Mouse (Mus musculus) olfactory bulb, adult 2 months (tissue): ENCODE measurements at regions not wholly inside any gene's neighbourhood (a gene's known extent, or its start where the extent isn't known, plus 50 kb on each side); places are given as distances from the start of the nearest gene placed in this dataset.

Experiments
- H3K27ac ChIP-seq: fragments of 200-500 bp; 2 replicates; pipeline ENCODE4 v1.5.1; 2012; ENCODE audit warnings: low read depth, low read length; ENCODE audit not compliant: insufficient read depth
- H3K4me1 ChIP-seq: fragments of 200-500 bp; 2 replicates; pipeline ENCODE4 v1.6.1; 2012; ENCODE audit warnings: low read length; ENCODE audit not compliant: control insufficient read depth, insufficient read depth
- H3K4me3 ChIP-seq: fragments of 200-500 bp; 2 replicates; pipeline ENCODE4 v1.5.1; 2012; ENCODE audit warnings: mild to moderate bottlenecking, low read depth, low read length, moderate library complexity; ENCODE audit not compliant: insufficient read depth
- CTCF ChIP-seq: fragments of 200-500 bp; IDR thresholded peaks from 2 replicates; pipeline ENCODE4 v1.5.1; 2012; ENCODE audit warnings: low read depth, mild to moderate bottlenecking, low read length, moderate library complexity; ENCODE audit not compliant: insufficient read depth
- POLR2A ChIP-seq: fragments of 200-500 bp; IDR thresholded peaks from 2 replicates; pipeline ENCODE4 v1.6.1; 2012; ENCODE audit warnings: mild to moderate bottlenecking, low read depth, low read length, moderate library complexity; ENCODE audit not compliant: insufficient read depth
- WGBS: fragments of 180-500 bp; shearing (Covaris S2); methylation state at CpG from one replicate; pipeline ENCODE4 v1.1.7; 2018; 5-methylcytosine and 5-hydroxymethylcytosine counted together

DNA sequence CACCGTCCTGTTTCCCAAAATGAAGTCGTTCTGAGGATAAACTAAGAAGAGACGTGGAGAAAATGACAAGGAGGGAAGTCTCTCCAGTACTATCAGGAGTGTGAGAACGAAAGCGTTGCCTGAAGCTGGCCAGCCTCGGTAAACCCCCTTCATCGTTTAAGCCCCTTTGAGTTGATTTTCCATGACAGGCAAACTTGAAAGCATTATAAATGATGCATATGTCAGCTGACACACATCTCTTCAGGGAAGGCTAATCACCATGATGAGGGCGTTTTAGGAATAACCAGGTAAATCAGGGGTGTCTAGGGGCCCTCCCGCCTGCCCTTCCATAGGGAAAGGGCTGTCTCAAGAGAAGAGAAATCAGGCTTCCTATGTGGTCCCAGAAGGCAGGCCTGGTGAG is 328.4 kb downstream of the Gm49356 start:
- no peak overlapping the region for H3K4me3 ChIP-seq
- WGBS, result 93% methylated on average over 9 of the region's 9 CpGs
- TF ChIP-seq CTCF (no peak), POLR2A (no peak)
- no peaks in the 10 kb centered on the region for H3K4me1 ChIP-seq
- H3K27ac ChIP-seq, result no peak overlapping the region

- Histone ChIP-seq H3K4me1 (no peaks in the 10 kb centered on the region), H3K27ac (no peak overlapping the region), H3K4me3 (no peak overlapping the region)
- WGBS, result 86% methylated on average over 7 of the region's 7 CpGs
- TF ChIP-seq POLR2A (no peak), CTCF (no peak)
These were observed 329.8 kb downstream of the Gm49356 start for GRCm38 (mm10) chr15:59218916-59219315.

DNA sequence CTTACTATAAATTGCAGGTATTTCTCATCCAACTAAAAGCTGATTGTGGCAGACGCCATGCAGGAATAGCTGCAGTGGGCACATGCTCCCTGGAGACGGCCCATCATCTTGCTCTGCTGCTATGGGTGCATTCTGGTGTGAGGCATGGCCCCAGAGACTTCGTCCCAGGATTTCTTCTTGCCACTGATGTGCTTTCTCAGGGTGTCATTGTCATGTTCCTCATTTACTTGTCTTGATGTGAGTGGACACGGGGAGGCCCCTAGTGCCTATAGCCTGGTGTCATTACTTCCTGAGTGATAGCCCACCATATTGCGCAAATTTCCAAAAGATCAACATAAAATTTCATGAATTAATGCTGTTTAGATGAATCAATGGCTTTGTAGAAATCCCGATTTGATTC is 336.5 kb downstream of the Gm49356 start:
- H3K4me3 ChIP-seq, result no peak overlapping the region
- H3K27ac ChIP-seq, result no peak overlapping the region
- H3K4me1 ChIP-seq, result no peaks in the 10 kb centered on the region
- WGBS, result 95% methylated on average over 6 of the region's 6 CpGs
- TF ChIP-seq CTCF, result no peak
- no peak for TF ChIP-seq POLR2A

DNA sequence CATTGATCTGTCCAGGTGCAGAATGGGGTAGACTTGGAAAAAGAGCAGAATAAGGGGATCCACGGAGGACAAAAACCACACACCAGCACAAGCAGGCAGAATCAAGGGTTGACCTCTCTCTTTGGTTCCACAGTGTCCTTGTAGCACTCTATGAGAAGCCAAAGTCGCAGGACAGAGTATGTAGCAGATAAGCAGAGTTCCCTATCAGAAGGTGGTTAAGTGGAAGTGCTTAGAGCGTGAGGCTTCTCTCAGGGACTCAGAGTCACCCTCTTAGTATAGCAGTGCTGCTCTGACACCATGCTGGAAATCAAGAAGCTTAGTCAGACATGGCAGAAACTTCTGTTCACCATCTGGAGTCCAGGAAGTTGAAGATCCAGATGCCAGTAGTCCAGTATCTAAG is 338.2 kb downstream of the Gm49356 start:
- Histone ChIP-seq H3K4me1 (no peaks in the 10 kb centered on the region), H3K27ac (no peak overlapping the region), H3K4me3 (no peak overlapping the region)
- 86% methylated on average over 3 of the region's 3 CpGs for WGBS
- TF ChIP-seq POLR2A, result no peak
- TF ChIP-seq CTCF, result no peak

DNA sequence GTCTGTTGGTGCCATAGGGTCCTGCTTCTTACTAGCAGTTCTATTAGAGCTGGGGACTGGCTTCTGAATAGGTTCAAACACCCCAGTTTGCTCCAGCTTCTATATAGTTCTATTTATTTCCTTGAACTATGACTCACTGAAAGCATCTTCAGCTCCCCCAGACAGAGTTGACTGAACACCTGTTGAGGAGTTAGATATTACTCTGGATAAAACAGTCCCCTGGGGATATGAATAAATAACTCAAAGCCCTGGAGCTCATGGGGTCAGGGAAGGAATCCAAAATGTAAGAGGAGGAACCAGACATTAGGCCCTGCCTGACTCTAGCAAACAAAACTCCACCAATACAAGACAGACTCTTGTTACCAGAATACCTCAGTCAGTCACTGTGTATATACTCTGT is 341.4 kb downstream of the Gm49356 start:
- no peaks in the 10 kb centered on the region for H3K4me1 ChIP-seq
- TF ChIP-seq CTCF (no peak), POLR2A (no peak)
- no peak overlapping the region for H3K27ac ChIP-seq
- no peak overlapping the region for H3K4me3 ChIP-seq

DNA sequence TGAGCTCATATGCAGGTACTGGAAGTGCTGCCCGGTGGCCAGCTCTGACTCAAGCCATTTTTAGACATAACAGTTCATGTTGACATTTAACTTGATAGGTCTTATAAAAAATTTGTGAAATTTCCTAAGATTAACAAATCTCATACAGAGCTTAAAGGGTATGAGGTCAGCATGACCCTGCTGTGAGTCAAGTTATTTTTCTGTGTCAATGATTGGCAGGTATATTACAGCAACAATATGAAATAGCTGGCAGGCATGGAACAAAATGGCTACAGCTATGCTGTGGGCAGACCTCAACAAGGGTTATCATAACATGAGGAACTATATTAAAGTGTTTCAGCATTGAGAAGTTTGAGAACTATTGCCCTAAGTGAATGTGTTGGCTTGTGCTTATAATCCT is 342.6 kb downstream of the Gm49356 start:
- H3K27ac ChIP-seq, result no peak overlapping the region
- no peaks in the 10 kb centered on the region for H3K4me1 ChIP-seq
- TF ChIP-seq POLR2A (no peak), CTCF (no peak)
- no peak overlapping the region for H3K4me3 ChIP-seq
- 85% methylated on average over 1 of the region's 1 CpGs for WGBS

GRCm38 (mm10) chr15:59232290-59232689 is 343.2 kb downstream of the Gm49356 start:
- no peak overlapping the region for H3K4me3 ChIP-seq
- no peak overlapping the region for H3K27ac ChIP-seq
- H3K4me1 ChIP-seq, result no peaks in the 10 kb centered on the region
- 91% methylated on average over 5 of the region's 5 CpGs for WGBS
- TF ChIP-seq CTCF (no peak), POLR2A (no peak)

DNA sequence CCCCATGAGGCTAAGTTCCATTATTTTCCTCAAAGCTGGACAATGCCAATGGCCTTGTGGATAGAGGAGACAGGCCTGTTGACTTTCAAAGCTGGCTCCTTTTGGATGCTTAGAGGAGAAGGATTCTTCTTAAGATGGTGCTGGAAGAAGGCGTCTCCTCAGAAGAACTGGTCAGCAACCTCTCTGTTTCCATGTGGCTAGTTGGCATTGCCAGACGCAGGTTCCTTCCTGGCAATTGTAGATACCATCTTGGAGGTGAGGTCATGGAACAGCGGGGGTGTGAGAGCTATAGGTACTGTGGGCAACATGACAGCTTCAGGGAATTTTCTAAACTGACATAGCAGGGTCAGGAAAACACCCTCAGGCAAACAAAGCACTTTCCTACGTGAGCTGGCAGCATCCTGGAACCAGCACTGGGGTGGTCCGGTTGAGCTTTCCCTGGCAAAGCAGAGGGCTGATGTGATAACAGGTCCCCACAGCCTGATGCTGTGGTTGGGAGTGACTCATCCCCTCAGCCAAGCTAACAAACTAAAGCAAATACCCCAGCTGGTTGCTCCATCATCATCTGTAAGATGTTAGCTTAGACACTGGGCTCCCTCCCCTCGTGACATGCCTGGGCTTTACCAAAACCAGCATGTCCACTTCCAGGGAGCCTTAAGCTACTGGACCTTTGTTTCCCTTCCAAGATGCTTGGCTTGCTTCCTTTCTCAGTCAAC is 348.5 kb downstream of the Gm49356 start:
- WGBS, result 64% methylated on average over 6 of the region's 6 CpGs
- no peak overlapping the region for H3K4me3 ChIP-seq
- H3K27ac ChIP-seq, result no peak overlapping the region
- TF ChIP-seq POLR2A (no peak), CTCF (no peak)
- H3K4me1 ChIP-seq, result no peaks in the 10 kb centered on the region; the same call in 1 of the 2 replicates

DNA sequence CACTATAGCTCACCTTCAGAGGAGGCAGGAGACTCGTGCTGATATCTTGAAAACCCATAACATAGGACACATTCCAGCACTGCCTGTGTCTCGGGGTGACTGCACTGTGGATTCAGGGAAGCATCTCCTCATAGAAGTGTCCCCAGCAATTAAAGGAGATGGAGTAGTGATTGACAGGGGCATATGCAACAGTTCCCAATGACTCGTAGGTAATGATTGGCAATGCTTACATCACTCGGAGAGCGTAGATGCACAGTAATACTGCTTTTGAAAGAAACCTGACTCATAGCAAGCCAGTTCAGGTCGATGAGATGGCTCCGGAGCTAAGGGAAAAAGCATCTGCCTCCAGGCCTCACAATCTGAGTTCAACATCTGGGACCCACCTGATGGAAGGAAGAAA is 352.7 kb downstream of the Gm49356 start:
- WGBS, result 93% methylated on average over 7 of the region's 7 CpGs
- Histone ChIP-seq H3K4me1 (no peaks in the 10 kb centered on the region; the same call in 1 of the 2 replicates), H3K4me3 (no peak overlapping the region), H3K27ac (no peak overlapping the region)
- TF ChIP-seq POLR2A (no peak), CTCF (no peak)
